Mouse (Mus musculus) kidney, postnatal 0 days (tissue): ENCODE measurements around the gene Tmprss6. TPM values are rescaled to one million over a fixed set of nuclear protein-coding genes. Genes with fewer than 3 reads are reported as not detected.

Experiments used
- ATAC-seq: fragments of 200-750 bp; cut with Nextera tagmentation; replicated peaks from 2 replicates; pipeline ENCODE4 v1.8.0; 2017; ENCODE audit warnings: low read depth, moderate number of reproducible peaks, moderate TSS enrichment, moderate library complexity; ENCODE audit not compliant: low FRiP score
- DNase-seq: peaks from one replicate; pipeline ENCODE4 v3.0.0-alpha.2; 2016; ENCODE audit warnings: low spot score
- H3K27ac ChIP-seq: fragments of 300-500 bp; sonication (generic); 2 replicates; pipeline ENCODE4 v1.5.1; 2014; ENCODE audit warnings: mild to moderate bottlenecking
- H3K27me3 ChIP-seq: fragments of 300-500 bp; sonication (generic); 2 replicates; pipeline ENCODE4 v1.6.1; 2014; ENCODE audit warnings: low read length, mixed read lengths; ENCODE audit not compliant: insufficient read depth
- H3K36me3 ChIP-seq: fragments of 300-500 bp; sonication (generic); 2 replicates; pipeline ENCODE4 v1.6.1; 2014; ENCODE audit warnings: low read length, mixed read lengths; ENCODE audit not compliant: insufficient read depth
- H3K4me1 ChIP-seq: fragments of 300-500 bp; sonication (generic); replicated peaks from 2 replicates; pipeline ENCODE4 v1.6.1; 2014; ENCODE audit warnings: antibody characterized with exemption, low read length, mixed read lengths; ENCODE audit not compliant: insufficient read depth
- H3K4me2 ChIP-seq: fragments of 300-500 bp; sonication (generic); 2 replicates; pipeline ENCODE4 v1.6.1; 2014; ENCODE audit warnings: mild to moderate bottlenecking, low read length, moderate library complexity, mixed read lengths
- H3K4me3 ChIP-seq: fragments of 300-500 bp; sonication (generic); replicated peaks from 2 replicates; pipeline ENCODE4 v1.5.1; 2014; ENCODE audit warnings: low read depth, low read length
- H3K9ac ChIP-seq: fragments of 300-500 bp; sonication (generic); 2 replicates; pipeline ENCODE4 v1.6.1; 2014; ENCODE audit warnings: low read depth, low read length
- H3K9me3 ChIP-seq: fragments of 300-500 bp; sonication (generic); replicated peaks from 2 replicates; pipeline ENCODE4 v1.6.1; 2016; ENCODE audit warnings: low read length, inconsistent platforms, mixed read lengths
- CTCF ChIP-seq: IDR thresholded peaks from 2 replicates; pipeline ENCODE4 v1.5.1; 2016; ENCODE audit warnings: antibody characterized with exemption, low read depth, mild to moderate bottlenecking, moderate library complexity
- WGBS: fragments of 180-500 bp; shearing (Covaris S2); extraction: QIAGEN DNeasy Blood & Tissue Kit; methylation state at CpG from one replicate; pipeline ENCODE4 v1.1.7; 2014; 5-methylcytosine and 5-hydroxymethylcytosine counted together
- polyA plus RNA-seq: library from polyadenylated mRNA; unstranded; fragments of >200 nt; fragmentation: Nextera tagmentation; extraction: Ambion mirVana; gene quantifications from 2 replicates; pipeline ENCODE4 v1.2.1, GENCODE M21; 2015

Gene Tmprss6
- polyA plus RNA-seq, 1 experiment from 2014 or later = 0.24 TPM

GRCm38 (mm10) chr15:78437237-78438017 is 31.0 kb downstream of the Tmprss6 start:
- Histone ChIP-seq H3K36me3 (0 out of 2 replicates have a peak, but pooled peaks cover 9% of the 10 kb centered on the region), H3K27ac (peak overlapping the region; percentile 61), H3K27me3 (no peaks in the 10 kb centered on the region), H3K9ac (peak overlapping the region; percentile 49; the same call in 1 of the 2 replicates), H3K9me3 (no peaks in the 10 kb centered on the region), H3K4me1 (peaks cover 15% of the 10 kb centered on the region), H3K4me3 (0 out of 2 replicates have a peak overlapping the region, but pooled peaks have one; percentile 6), H3K4me2 (peak overlapping the region; percentile 64)
- 23% methylated on average over 22 of the region's 23 CpGs for WGBS
- TF ChIP-seq CTCF = no peak
- ATAC-seq = peak; percentile 9; the same call in 1 of the 2 replicates
- DNase-seq = no peak

GRCm38 (mm10) chr15:78436380-78437192 is 31.8 kb downstream of the Tmprss6 start:
- DNase-seq (peak; percentile 94), ATAC-seq (peak; percentile 50)
- no peaks in the 10 kb centered on the region for H3K9me3 ChIP-seq
- WGBS = 7% methylated on average over 28 of the region's 32 CpGs
- H3K27me3 ChIP-seq = no peaks in the 10 kb centered on the region
- peak overlapping the region; percentile 36; the same call in 1 of the 2 replicates for H3K27ac ChIP-seq
- H3K36me3 ChIP-seq = peaks cover 14% of the 10 kb centered on the region; the same call in 1 of the 2 replicates
- peak overlapping the region; percentile 64 for H3K4me2 ChIP-seq
- H3K9ac ChIP-seq = peak overlapping the region; percentile 49; the same call in 1 of the 2 replicates
- H3K4me1 ChIP-seq = peaks cover 15% of the 10 kb centered on the region
- TF ChIP-seq CTCF = peak; percentile 61
- H3K4me3 ChIP-seq = 0 out of 2 replicates have a peak overlapping the region, but pooled peaks have one; percentile 6

- ATAC-seq (no peak), DNase-seq (no peak)
- Histone ChIP-seq H3K9ac (no peak overlapping the region), H3K36me3 (peaks cover 14% of the 10 kb centered on the region; the same call in 1 of the 2 replicates), H3K4me1 (peaks cover 20% of the 10 kb centered on the region), H3K4me3 (no peak overlapping the region), H3K4me2 (no peak overlapping the region), H3K27me3 (no peaks in the 10 kb centered on the region), H3K27ac (no peak overlapping the region), H3K9me3 (no peaks in the 10 kb centered on the region)
- 63% methylated on average over 11 of the region's 11 CpGs for WGBS
- no peak for TF ChIP-seq CTCF
These were observed 32.8 kb downstream of the Tmprss6 start for GRCm38 (mm10) chr15:78435681-78436080.

GRCm38 (mm10) chr15:78434896-78435520 is 33.4 kb downstream of the Tmprss6 start:
- ATAC-seq = no peak
- no peak overlapping the region for H3K9ac ChIP-seq

GRCm38 (mm10) chr15:78431541-78432121 is 36.8 kb downstream of the Tmprss6 start:
- peak; percentile 44; the same call in 1 of the 2 replicates for ATAC-seq
- WGBS = 77% methylated on average over 7 of the region's 7 CpGs
- Histone ChIP-seq H3K27ac (peak overlapping the region; percentile 71), H3K9me3 (no peaks in the 10 kb centered on the region), H3K4me3 (no peak overlapping the region), H3K4me1 (peaks cover 23% of the 10 kb centered on the region), H3K9ac (no peak overlapping the region), H3K4me2 (no peak overlapping the region), H3K36me3 (peaks cover 14% of the 10 kb centered on the region; the same call in 1 of the 2 replicates), H3K27me3 (no peaks in the 10 kb centered on the region)
- DNase-seq = no peak
- TF ChIP-seq CTCF = no peak

More at GRCm38 (mm10) chr15:78434896-78435520, 33.4 kb downstream of the Tmprss6 start:
- TF ChIP-seq CTCF = peak; percentile 79
- H3K4me1 ChIP-seq = peaks cover 24% of the 10 kb centered on the region
- H3K4me2 ChIP-seq = no peak overlapping the region
- H3K27ac ChIP-seq = no peak overlapping the region
- 31% methylated on average over 6 of the region's 6 CpGs for WGBS
- DNase-seq = peak; percentile 77
- no peak overlapping the region for H3K4me3 ChIP-seq
- H3K9me3 ChIP-seq = no peaks in the 10 kb centered on the region
- H3K36me3 ChIP-seq = peaks cover 14% of the 10 kb centered on the region; the same call in 1 of the 2 replicates
- no peaks in the 10 kb centered on the region for H3K27me3 ChIP-seq
